Mouse (Mus musculus) heart, adult 2 months (tissue): ENCODE results near the gene Fto.

ENCODE experiments used
- CTCF ChIP-seq: fragments of 200-600 bp; IDR thresholded peaks from 2 replicates; pipeline ENCODE4 v1.8.1; 2022; ENCODE audit warnings: antibody characterized with exemption, mild to moderate bottlenecking, moderate library complexity
- EP300 ChIP-seq: fragments of 200-500 bp; IDR thresholded peaks from 2 replicates; pipeline ENCODE4 v1.6.1; 2011; ENCODE audit warnings: low read depth, low read length, control low read depth; ENCODE audit not compliant: insufficient read depth
- POLR2A ChIP-seq: fragments of 200-500 bp; IDR thresholded peaks from 2 replicates; pipeline ENCODE4 v1.6.1; 2011; ENCODE audit warnings: mild to moderate bottlenecking, low read depth, low read length, control low read depth; ENCODE audit not compliant: insufficient read depth

- TF ChIP-seq CTCF (no peak), POLR2A (no peak), EP300 (no peak)
Measured at GRCm38 (mm10) chr8:91443911-91444310, 130.6 kb downstream of the Fto start.
